Mouse (Mus musculus): ENCODE measurements around the gene Sergef. TPM values are rescaled to one million over a fixed set of nuclear protein-coding genes. Genes with fewer than 3 reads are reported as not detected.
A peak's percentile ranks its signal among the peaks of the same experiment; 100 is the strongest.

Gene Sergef
- total RNA-seq, 4 experiments from 2014 or later, result 66.3 to 76.8 (median 71.3) TPM

DNA sequence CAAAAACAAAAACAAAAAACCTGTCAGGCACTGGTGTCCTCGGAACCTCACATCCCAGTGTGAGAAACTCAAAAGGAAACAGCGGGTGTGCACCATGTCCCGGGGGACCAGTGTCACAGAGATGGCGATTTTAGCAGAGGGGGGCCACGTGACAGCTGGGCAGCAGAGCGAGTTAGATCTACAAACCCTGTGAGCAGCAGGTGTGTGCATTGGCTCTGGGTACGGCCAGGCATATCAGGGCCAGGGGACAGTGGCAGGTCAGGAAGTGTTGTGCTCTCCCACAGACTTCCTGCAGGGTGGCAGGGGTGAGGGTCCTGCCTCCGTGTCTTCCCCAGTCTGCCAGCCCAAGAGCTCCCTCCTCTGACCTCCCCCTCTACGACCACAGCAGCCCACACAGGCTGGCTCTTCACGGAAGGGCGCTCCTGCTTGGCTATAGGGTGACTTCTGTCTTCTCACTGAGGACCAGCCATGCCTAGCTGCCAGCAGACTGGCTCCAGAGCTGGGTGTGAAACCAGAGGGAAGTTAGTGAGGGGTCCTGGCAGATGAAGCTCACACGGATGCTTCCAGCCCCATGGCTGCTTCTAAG lies 230.3 kb downstream of the Sergef start:
- DNase-seq (ENCODE audit: low spot score in 2 of 2), result no peak

DNA sequence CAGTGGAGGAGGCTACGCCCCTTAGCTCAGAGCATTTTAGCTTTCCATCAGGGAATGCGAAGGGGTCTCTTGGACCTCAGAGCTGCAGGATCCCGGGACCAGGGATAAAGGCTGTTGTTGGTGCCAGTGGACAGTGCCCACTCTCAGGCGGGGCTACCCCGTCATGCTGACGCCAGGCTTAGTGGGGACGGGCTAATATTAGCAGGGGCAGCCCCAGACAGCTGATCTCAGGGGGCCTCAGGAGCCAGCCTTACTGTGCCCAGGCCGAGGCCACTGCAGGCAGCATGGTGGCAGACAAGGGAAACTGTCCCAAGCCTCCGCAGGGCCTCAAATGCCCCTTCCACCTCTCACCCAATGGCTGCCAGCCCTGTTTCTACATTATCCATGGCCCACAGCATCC lies 231.0 kb downstream of the Sergef start:
- DNase-seq (ENCODE audit: low spot score in 2 of 2), result no peak

DNA sequence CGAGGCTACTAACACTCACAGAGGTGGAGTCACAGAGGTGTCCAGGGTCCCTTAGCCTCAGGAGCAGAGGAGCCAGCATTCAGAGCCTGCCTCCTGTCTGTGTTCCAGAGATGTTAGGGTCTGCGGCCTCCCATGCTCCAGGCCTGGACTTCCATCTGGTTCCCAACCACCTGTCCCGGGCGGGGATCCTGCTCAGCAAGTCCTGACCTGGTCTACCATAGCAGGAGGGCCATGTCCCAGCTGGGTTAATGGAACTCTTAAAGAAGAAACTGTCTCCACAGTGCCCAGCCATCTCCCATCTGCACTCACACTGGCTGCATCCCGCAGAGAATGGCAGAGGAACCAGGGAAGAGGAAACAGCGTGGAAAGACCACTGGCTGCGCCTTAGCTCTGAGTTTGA lies 234.9 kb downstream of the Sergef start:
- no peak for DNase-seq (ENCODE audit: low spot score in 2 of 2)

DNA sequence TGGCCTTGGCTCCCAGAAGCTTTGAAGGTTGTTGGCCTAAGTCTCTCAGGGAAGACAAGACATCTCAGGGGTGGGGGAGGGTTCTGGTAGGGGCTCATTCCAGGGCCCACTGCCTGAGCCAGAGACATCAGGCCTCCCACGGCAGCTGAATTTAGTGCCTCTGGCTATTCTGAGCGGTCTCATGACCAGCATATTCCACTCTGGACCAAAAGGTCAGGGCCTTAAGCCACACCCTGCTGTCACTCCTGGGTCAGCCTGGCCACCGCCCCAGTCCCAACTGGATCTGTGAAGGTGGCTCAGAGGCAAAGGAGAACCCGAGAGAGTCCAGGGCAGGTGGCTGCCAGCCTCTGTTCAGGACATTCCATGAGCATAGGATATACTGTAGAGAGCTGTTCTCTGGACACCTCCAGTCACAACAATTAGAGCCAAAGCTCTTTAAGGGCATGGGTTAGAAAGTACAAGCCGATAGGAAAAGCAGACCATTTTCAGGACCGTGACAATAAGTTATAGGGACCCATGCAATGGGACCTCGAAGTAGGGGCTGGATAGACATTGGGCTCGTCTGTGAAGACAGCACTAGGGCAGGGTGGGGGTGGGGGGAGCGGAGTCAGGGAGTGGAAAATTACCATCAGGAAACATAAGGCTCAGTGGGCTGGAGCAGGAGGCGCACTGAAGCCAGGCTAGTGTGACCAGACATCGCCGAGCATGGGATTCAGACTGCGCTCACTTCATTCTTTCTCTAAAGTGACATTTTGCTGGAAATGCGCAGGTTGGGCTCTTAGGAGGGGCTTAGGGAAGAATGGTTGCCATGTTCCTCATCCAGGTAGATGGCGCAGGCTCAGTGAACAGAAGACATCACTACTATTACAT lies 235.8 kb downstream of the Sergef start:
- no peak for DNase-seq (ENCODE audit: low spot score in 2 of 2)

DNA sequence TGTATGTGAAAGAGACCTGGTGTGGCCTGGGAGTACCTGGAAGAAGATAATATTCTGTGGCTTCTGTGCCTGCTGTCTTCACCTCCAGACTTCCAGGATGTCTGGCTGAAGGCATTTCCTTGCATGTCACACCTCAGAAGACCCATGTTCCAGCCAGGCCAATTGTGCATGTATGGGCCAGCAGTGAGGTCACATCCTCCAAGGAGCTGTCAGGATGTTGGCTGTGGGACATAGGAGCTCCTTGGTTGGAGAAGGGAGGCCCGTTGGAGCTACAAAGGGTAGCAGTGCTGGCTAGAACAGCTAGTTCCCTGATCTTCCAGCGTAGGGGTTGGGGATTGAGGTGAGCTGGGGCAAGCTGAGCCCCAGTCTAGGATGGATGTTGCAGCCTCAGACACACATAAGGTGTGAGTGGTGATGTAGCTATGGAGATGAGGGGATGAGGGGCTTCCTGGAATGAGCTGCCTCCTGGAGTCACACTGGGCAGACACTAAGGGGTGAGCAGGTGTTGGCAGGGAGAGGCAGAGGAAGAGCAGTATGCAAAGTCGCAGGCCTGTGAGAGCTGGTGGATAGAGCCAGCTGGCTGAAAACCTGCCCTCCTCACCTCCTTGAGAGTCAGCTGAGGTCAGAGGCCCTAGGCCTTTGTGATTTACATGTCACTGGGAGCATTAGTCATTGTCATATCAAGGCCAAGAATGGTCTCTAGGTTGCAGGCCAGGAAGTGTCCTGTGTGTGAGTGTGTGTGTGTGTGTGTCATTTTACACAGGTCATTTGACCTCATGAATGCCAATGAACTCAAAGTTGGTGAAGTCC lies 238.0 kb downstream of the Sergef start:
- DNase-seq (ENCODE audit: low spot score in 2 of 2), result no peak

DNA sequence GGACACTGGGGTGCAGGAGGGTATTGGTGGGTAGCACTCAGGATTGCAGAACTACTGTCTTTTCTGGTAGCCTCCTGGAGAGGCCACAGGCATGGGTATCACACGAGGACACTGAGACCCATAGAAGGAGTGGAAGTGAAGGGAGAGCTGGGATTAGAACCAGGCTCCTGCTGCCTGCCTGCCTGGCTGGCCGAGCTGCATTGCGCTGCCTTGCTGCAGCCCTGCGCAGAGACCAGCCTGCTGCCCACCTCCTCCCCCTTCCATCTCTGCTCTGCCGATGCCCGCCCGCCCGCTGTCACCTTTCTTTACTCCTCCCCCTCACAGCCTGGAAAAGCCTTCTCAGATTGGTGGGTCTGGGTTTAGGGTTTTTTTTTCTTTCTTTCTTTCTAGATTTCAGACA lies 239.3 kb downstream of the Sergef start:
- no peak for DNase-seq (ENCODE audit: low spot score in 2 of 2)

DNA sequence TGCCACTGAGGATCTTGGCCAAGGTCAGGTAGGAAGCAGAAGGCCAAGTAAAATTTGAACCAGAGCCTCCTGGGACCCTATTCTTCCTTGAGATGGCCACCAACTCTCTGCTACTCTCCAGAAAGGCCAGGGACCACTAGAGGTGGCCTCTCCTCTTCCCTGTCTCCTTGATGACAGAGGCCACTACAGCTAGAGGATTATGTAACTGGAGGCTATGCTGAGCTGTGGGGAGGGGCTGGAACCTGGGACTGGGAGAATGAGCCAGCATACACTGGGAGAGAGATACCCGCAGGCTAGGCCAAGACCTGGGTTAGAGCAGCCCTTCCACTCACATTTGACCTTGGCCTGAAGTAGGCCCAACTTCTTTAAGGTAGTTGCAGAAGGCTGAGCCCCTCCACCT lies 239.9 kb downstream of the Sergef start:
- no peak for DNase-seq (ENCODE audit: low spot score in 2 of 2)

DNA sequence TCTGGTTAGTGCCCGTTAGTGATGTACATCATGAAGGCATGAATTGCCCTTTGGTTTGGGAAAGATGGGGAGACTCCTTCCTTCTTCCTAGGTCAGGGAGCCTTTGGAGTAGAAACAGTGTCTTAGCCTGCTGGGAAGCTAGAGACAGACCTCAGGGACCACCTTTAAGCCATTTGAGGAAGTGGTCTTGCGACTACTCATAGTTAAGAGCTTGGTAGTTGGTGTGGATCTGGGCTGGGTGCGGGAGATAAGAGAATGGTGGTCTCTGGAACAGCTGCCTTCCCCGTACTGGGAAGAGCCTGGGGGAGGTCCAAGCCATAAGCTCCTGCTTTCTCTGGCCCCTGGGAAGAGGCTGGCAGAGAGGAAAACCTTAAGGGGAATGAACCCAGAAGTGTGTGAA lies 241.0 kb downstream of the Sergef start:
- DNase-seq (ENCODE audit: low spot score in 2 of 2), result no peak

DNA sequence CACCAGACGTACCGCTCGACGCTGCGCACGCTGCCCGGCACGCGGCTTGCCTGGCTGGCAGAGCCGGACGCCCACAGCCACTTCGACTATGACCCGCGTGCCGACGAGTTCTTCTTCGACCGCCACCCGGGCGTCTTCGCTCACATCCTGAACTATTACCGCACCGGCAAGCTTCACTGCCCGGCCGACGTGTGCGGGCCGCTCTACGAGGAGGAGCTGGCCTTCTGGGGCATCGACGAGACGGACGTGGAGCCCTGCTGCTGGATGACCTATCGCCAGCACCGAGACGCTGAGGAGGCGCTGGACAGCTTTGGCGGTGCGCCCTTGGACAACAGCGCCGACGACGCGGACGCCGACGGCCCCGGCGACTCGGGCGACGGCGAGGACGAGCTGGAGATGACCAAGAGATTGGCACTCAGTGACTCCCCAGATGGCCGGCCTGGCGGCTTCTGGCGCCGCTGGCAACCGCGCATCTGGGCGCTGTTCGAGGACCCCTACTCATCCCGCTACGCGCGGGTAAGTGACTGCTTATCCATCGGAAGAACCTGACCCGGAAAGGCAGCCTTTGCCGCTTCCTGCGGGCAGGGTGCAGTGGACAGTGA lies 241.8 kb downstream of the Sergef start:
- peak in 1 of 2 experiments; percentile 75 for DNase-seq (ENCODE audit: low spot score in 2 of 2)

DNA sequence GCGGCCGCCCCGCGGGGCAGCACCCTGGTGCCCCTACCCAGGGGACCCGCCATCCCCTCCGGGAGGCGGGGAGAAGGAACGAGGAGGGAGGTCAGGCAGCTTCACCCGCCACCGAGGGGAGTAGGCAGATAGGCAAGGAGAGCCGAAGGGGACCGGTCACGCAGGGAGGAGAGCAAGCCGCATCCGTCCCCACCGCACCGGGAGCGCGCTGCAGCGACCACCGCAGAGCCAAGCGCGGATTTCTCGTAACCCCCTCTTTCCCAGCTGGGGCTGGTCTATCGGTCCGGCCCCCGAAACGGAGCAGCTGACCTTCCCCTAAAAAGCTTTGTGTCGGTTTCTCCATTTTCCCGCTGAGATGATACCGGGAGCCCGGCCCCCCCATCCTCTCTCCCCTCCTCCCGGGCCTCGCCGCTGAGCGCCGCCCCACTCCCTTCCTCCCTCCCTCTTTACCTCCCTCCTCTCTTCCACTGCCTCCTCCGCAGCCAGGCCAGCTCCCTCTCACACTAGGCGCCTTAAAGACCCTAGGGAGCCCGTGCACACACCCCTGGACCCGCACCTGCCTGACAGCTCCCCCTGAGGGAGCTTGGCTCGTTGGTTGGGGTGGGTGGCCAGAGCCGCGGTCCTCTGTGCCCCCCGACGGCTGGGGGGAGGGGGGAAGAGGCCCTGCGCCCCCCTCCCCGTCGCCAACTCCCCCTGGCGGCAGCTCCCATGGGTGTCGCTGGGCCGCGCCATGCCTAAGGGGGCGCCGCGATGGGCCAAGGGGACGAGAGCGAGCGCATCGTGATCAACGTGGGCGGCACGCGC lies 242.5 kb downstream of the Sergef start:
- DNase-seq (ENCODE audit: low spot score in 2 of 2), result no peak

DNA sequence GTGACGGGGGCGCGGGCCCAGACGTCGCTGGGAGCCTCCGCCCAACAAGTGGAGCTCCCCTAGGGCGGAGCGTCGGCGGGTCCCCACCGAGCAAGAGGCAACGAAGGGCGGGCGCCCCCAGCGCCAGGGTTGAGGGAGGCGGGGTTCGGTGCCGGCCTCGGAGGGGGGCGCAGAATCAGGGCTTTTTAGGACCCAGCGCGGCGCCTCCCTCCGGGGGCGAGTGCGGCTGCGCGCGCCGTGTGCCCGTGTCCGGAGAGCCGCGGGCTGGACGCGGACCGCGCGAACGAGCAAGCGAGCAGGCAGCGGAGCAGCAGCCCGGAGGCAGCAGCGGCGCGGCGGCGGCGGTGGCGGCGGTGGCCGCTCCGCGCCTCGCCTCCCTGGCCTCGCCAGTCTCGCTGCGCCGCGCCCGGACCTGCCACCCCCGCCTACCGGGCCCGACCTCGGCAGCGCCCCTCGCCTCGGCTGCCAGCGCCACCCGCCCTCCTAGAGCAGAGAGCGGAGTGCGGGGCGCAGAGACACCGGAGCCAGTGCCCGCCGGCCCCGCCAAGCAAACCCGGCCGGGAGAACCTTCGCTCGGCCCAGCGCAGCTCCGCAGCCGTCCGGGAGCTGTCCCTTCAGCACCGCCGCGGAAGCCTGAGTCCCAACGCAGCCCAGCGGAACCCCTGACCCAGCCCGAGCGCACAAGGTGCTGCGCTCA lies 243.2 kb downstream of the Sergef start, which contains the start of gene Kcnc1:
Gene Kcnc1 (plus strand): TSS at position 267 of the 697 bp plus-strand sequence.
- DNase-seq (ENCODE audit: low spot score in 2 of 2), result peak; percentile 49 to 72

DNA sequence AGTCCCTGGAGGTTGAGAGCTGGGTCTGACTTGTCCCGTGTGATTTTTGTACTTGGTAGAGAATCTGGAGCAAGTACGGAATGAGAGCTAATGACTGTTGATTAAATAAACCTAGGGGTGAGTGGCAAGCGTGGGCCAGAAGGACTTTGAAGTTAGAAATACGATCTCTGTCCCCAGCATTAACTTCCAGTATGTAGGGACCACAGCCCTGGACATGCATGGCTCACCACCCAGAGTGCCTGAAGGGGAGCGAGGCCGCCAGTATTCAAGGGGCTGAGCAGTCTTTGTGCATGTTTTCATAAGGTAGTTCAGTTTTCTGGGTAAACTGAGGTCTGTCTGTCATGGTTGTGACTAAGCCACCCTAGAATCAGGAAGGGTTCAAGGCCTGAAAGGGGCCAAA lies 244.0 kb downstream of the Sergef start:
- DNase-seq (ENCODE audit: low spot score in 2 of 2), result no peak

DNA sequence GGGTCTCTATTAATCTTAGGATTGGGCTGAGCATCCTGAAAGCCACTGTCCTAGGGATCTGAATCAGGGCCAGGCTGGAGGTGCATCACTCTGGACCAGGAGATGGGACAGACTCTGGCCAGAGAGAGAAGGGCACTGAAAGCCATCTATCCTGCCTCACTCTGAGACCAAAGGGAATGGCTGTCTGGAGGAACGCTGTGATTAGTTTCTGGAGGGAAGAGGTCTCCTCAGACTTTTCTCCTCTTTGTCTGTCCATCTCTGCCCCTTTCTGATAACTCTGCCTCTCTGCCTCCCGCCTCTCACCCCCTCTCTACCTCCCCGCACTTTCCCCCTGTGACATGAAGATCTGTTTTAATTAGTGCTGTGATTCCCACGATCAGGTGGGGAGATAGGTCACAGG lies 244.7 kb downstream of the Sergef start:
- DNase-seq (ENCODE audit: low spot score in 2 of 2), result no peak

DNA sequence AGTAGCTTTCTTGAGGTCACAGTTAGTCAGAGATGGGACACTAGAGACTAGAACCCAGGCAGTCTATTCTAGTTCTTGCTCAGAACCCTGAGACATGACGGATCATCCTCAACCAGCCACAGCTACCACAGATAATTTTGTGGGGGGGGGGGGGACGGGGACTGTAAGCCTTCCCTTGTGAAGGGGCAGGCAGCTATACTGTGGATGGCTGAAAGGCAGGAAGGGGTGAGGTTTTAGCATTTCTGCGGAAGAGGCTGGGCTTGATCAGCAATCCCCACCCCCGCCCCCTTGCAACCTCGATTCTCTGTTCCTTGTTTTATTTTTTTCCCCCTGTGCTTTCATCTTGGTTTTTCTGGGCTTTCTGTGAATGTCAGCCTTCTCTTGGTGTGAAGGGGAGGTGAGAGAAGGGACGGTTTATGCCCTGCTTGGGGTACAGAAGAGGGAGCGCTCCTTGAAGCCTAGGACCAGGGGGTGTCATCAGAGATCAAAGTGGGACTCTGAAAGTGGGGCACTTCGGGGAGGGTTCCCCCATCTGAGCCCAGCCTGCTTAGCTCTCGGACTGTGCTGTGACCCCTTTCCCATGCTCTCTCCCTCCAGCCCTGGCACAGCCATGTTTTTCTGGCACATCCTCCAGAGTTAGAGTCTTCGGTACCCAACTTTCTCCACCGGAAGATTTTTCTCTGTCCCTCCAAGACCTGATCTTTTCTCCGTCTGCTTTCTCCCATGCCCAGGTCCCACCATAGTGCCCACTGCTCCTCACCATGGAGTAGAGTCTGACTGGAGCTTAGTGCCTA lies 245.7 kb downstream of the Sergef start:
- no peak for DNase-seq (ENCODE audit: low spot score in 2 of 2)

Other genes starting within 250 kb of the Sergef start
- 100 to 1,000 TPM; 134 to 153 (median 136) TPM for gene Kcnc1, start 243.3 kb downstream of the Sergef start, total RNA-seq (2022)
- gene Tph1, start 32.7 kb upstream of the Sergef start, total RNA-seq (2022), result under 1 TPM; 0.23 to 0.80 (median 0.56) TPM
- gene Saal1, start 70.9 kb upstream of the Sergef start, total RNA-seq (2022), result 1 to 10 TPM; 7.4 to 9.9 (median 8.8) TPM
- under 1 TPM in 1 of 4 experiments, not detected in 3; 0.40 TPM for gene Saa3, start 75.9 kb upstream of the Sergef start, total RNA-seq (2022)
- not detected for gene Saa4, start 92.8 kb upstream of the Sergef start, total RNA-seq (2022)
- gene Saa1, start 103.2 kb upstream of the Sergef start, total RNA-seq (2022), result not detected
- gene Saa2, start 112.0 kb upstream of the Sergef start, total RNA-seq (2022), result not detected
- 10 to 100 TPM; 13.8 to 19.3 (median 16.5) TPM for gene Hps5, start 156.3 kb upstream of the Sergef start, total RNA-seq (2022)
- gene Gtf2h1, start 156.3 kb upstream of the Sergef start, total RNA-seq (2022), result 10 to 100 TPM; 35.7 to 41.7 (median 37.8) TPM
- gene Ldha, start 201.7 kb upstream of the Sergef start, total RNA-seq (2022), result 100 to 1,000 TPM; 313 to 352 (median 334) TPM
- not detected for gene Ldhc, start 221.4 kb upstream of the Sergef start, total RNA-seq (2022)

Measured in left cerebral cortex, adult 8-10 months (tissue).